Mouse (Mus musculus) forebrain, embryonic 12.5 days (tissue): ENCODE measurements around the gene Epn2. TPM values are rescaled to one million over a fixed set of nuclear protein-coding genes. Genes with fewer than 3 reads are reported as not detected.

Source experiments
- ATAC-seq: fragments of 200-750 bp; cut with Nextera tagmentation; 2 replicates; pipeline ENCODE4 v1.8.0; 2017; ENCODE audit warnings: moderate TSS enrichment; ENCODE audit not compliant: low FRiP score
- H3K27ac ChIP-seq: fragments of 300-500 bp; sonication (generic); 2 replicates; pipeline ENCODE4 v1.5.1; 2016; ENCODE audit warnings: mild to moderate bottlenecking
- H3K27me3 ChIP-seq: fragments of 300-500 bp; sonication (generic); 2 replicates; pipeline ENCODE4 v1.6.1; 2016; ENCODE audit warnings: mild to moderate bottlenecking
- H3K36me3 ChIP-seq: fragments of 300-500 bp; sonication (generic); replicated peaks from 2 replicates; pipeline ENCODE4 v1.6.1; 2016; ENCODE audit warnings: mild to moderate bottlenecking
- H3K4me1 ChIP-seq: fragments of 300-500 bp; sonication (generic); 2 replicates; pipeline ENCODE4 v1.6.1; 2016
- H3K4me2 ChIP-seq: fragments of 300-500 bp; sonication (generic); 2 replicates; pipeline ENCODE4 v1.6.1; 2016; ENCODE audit warnings: mild to moderate bottlenecking, moderate library complexity
- H3K4me3 ChIP-seq: fragments of 300-500 bp; sonication (generic); replicated peaks from 2 replicates; pipeline ENCODE4 v1.5.1; 2016; ENCODE audit warnings: mild to moderate bottlenecking
- H3K9ac ChIP-seq: fragments of 300-500 bp; sonication (generic); 2 replicates; pipeline ENCODE4 v1.6.1; 2016; ENCODE audit warnings: mild to moderate bottlenecking
- H3K9me3 ChIP-seq: fragments of 300-500 bp; sonication (generic); 2 replicates; pipeline ENCODE4 v1.6.1; 2016
- WGBS: fragments of 180-500 bp; shearing (Covaris S2); methylation state at CpG from one replicate; pipeline ENCODE4 v1.1.7; 2016; 5-methylcytosine and 5-hydroxymethylcytosine counted together
- polyA plus RNA-seq: library from polyadenylated mRNA; unstranded; fragments of >200 nt; fragmentation: Nextera tagmentation; extraction: Ambion mirVana; gene quantifications from 2 replicates; pipeline ENCODE4 v1.2.1, GENCODE M21; 2016

Gene Epn2
- polyA plus RNA-seq, 1 experiment from 2014 or later: 35.5 TPM

DNA sequence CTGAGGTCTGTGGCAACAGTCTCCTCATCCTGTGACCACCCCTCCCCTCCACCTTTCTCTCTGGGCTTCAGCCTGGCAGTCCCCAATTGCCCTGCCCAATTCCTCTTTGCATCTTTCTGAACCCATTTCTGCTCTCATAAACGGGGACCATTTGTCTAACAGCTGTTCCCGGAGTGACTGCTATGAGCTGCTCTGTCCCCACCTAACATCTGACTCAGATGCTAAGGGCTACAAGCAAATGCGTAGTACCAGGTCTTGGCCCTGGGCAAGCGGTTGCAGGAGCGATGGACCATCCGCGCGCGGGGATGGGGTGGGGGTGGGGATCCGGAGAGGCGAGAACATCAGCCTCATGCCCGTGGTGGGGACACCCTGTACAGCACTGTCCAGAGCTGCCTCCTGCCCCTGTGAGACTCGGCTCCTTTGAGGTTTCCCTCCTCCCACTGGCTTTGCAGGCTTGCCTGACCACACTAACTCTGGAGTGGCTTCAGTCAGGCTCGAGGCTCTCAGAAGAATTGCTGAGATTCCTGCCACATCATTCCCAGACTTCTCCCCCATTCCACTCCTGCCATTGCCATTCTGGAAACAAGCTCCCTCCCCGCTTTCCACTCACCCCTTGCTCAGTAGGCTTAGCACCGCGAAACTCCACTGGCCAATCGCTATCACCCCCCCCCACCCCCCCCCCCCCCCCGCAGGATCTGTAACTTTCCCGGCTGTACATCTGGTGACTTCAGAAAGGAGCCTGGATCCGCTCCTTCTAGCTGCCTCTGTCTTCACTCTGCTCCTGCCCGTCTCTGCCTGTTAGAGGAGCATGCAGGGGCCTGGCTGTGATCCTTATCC lies 36.4 kb upstream of the Epn2 start:
- Histone ChIP-seq H3K4me3 (peak overlapping the region; percentile 19; the same call in 1 of the 2 replicates), H3K4me2 (peak overlapping the region; percentile 50), H3K27me3 (peaks cover 14% of the 10 kb centered on the region), H3K9me3 (no peaks in the 10 kb centered on the region), H3K27ac (no peak overlapping the region), H3K9ac (peak overlapping the region; percentile 18), H3K36me3 (no peaks in the 10 kb centered on the region), H3K4me1 (peaks cover 19% of the 10 kb centered on the region)
- ATAC-seq: no peak
- 13% methylated on average over 18 of the region's 22 CpGs for WGBS

DNA sequence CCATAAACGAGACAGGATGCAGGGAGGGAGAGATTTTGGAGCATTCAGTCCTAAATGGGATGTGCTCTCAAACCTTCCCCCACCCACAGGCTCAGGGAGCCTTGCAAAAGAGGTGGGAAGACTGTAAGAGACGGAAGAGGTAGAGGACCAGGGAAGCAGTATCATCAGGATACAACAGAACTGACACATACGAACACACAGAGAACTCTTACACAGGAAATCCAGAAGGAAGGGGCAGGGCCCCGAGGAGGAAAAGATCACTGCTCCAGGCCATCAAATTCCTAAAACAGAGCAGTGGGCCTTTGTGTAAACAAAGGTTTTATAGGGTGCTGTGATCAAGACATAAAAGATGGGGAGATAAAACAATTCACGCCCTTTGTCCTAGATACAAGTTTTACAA lies 34.9 kb upstream of the Epn2 start:
- no peak for ATAC-seq
- peaks cover 16% of the 10 kb centered on the region for H3K4me1 ChIP-seq
- no peaks in the 10 kb centered on the region for H3K36me3 ChIP-seq
- no peak overlapping the region for H3K4me3 ChIP-seq
- H3K4me2 ChIP-seq: no peak overlapping the region
- H3K27ac ChIP-seq: no peak overlapping the region
- H3K9ac ChIP-seq: no peak overlapping the region
- peaks cover 11% of the 10 kb centered on the region for H3K27me3 ChIP-seq
- WGBS: 77% methylated on average over 5 of the region's 5 CpGs
- no peaks in the 10 kb centered on the region for H3K9me3 ChIP-seq

DNA sequence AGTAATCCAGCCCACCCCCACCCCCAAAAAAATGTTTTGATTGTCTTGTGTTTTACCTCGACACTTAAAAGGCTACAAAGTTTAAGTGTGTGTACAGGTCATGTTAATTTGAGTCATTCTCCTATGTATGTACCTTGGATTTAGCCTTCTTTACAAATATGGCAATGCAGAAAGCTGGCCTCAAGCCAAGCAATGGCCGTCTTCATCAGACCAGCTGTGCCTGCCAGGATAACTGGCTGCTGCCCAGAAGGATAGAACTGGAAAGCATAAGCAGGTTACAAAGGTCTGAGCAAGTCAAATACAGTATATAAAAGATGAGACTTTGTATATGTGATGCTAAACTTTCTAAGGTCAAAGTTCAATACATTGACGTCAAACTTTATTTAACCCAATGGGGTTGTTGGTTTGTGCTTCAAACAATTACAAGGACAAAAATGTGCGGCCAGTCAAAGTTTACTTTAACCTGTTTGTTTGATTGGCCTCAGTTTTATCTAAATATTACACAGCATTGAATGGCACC lies 32.7 kb upstream of the Epn2 start:
- Histone ChIP-seq H3K36me3 (no peaks in the 10 kb centered on the region), H3K27me3 (peaks cover 9% of the 10 kb centered on the region), H3K4me3 (no peak overlapping the region), H3K4me2 (no peak overlapping the region), H3K9me3 (no peaks in the 10 kb centered on the region), H3K4me1 (peaks cover 16% of the 10 kb centered on the region), H3K9ac (no peak overlapping the region), H3K27ac (no peak overlapping the region)
- 91% methylated on average over 4 of the region's 4 CpGs for WGBS
- no peak for ATAC-seq

DNA sequence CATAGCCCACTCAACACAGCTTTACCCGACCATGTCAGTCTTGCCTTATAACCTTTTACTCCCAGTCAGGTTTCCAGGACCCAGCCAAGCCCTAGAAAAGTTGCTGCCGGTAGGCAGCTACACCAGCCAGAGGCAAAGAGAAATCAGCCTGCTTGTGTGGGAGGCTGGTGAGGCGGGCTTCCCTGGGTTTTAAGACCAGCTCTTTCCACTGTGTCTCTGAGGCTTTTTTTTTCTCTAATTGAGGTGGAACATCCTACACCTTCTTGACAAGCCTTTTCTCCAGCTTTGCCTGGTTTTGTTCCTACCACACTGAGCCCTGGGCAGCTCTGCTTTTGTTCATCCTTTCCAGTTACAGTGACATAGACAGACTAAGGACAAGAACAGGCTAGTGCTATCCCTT lies 31.7 kb upstream of the Epn2 start:
- WGBS: 80% methylated on average over 3 of the region's 3 CpGs

DNA sequence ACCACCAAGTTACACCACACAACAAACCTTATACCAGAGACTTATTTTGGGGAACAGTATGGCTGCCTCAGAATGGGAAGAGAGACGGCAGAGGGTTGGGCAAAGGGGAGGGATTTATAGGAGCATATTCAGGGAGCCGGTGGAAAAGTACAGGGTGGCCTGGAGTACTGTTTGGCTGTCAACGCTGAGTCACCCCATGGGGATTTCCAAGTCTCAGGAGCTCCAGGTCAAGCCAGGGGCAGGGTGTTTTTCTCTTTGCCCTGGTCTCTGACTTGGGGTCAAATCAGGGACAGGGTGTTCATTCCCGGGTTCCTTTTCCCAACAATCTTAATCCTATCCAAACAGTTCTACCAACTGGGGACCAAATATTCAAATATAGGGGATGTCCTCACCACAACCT lies 28.6 kb upstream of the Epn2 start:
- Histone ChIP-seq H3K4me3 (no peak overlapping the region), H3K27me3 (no peaks in the 10 kb centered on the region), H3K4me2 (no peak overlapping the region), H3K9ac (no peak overlapping the region), H3K36me3 (no peaks in the 10 kb centered on the region), H3K27ac (no peak overlapping the region), H3K4me1 (no peaks in the 10 kb centered on the region), H3K9me3 (0 out of 2 replicates have a peak, but pooled peaks cover 4% of the 10 kb centered on the region)
- WGBS: 85% methylated on average over 4 of the region's 4 CpGs
- ATAC-seq: no peak

More for the DNA sequence above, 31.7 kb upstream of the Epn2 start:
- H3K36me3 ChIP-seq: no peaks in the 10 kb centered on the region
- H3K4me2 ChIP-seq: no peak overlapping the region
- no peak overlapping the region for H3K27ac ChIP-seq
- ATAC-seq: no peak
- peaks cover 9% of the 10 kb centered on the region for H3K4me1 ChIP-seq
- H3K9ac ChIP-seq: no peak overlapping the region
- no peak overlapping the region for H3K4me3 ChIP-seq
- H3K27me3 ChIP-seq: peaks cover 6% of the 10 kb centered on the region
- H3K9me3 ChIP-seq: 0 out of 2 replicates have a peak, but pooled peaks cover 3% of the 10 kb centered on the region

DNA sequence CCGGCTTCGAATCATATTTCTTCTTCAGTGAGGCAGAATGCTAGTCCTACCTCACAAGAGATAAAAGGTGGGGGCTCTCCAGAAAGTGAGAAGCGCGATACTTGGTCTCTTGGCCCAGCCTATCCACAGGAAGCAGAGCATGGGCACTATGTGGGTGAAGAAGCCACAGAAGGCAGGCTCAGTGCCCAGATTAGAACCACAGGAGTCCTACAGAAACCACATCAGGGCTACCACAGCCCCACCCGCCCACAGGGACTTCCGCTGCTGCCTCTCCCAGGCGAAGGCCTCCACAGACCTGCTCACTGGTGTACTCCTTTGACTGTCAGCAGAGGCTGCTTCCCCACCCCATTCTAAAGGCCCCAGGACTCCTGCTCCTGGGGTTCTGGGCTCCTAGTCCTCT lies 23.2 kb upstream of the Epn2 start:
- Histone ChIP-seq H3K9me3 (0 out of 2 replicates have a peak, but pooled peaks cover 4% of the 10 kb centered on the region), H3K4me3 (no peak overlapping the region), H3K9ac (no peak overlapping the region), H3K27ac (no peak overlapping the region), H3K4me2 (no peak overlapping the region), H3K36me3 (no peaks in the 10 kb centered on the region), H3K4me1 (0 out of 2 replicates have a peak, but pooled peaks cover 3% of the 10 kb centered on the region), H3K27me3 (0 out of 2 replicates have a peak, but pooled peaks cover 2% of the 10 kb centered on the region)
- no peak for ATAC-seq
- 92% methylated on average over 7 of the region's 7 CpGs for WGBS

DNA sequence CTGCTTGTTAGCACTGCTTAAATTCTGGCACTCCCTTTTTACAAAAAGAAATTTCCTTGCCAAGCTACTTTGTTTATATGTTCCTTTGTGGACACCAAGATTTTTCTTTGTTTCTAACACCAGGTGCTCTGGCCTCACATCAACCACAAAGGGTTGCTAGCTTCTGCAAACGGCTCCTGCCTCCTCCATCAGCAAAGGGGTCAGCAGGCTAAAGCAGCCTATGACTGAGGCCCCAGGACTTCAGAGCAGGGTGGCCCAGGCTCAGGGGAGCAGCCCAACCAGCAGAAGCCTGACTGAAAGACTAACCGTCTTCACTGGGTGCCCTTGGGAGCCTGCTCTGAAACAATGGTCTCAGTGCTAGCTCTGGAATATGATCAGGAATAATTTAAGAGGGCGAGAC lies 22.0 kb upstream of the Epn2 start:
- no peak overlapping the region for H3K9ac ChIP-seq
- ATAC-seq: no peak
- no peak overlapping the region for H3K4me3 ChIP-seq
- WGBS: 63% methylated on average over 3 of the region's 3 CpGs
- H3K36me3 ChIP-seq: no peaks in the 10 kb centered on the region
- no peak overlapping the region for H3K27ac ChIP-seq
- H3K27me3 ChIP-seq: 0 out of 2 replicates have a peak, but pooled peaks cover 2% of the 10 kb centered on the region
- H3K4me2 ChIP-seq: no peak overlapping the region
- 0 out of 2 replicates have a peak, but pooled peaks cover 3% of the 10 kb centered on the region for H3K4me1 ChIP-seq
- H3K9me3 ChIP-seq: 0 out of 2 replicates have a peak, but pooled peaks cover 3% of the 10 kb centered on the region

DNA sequence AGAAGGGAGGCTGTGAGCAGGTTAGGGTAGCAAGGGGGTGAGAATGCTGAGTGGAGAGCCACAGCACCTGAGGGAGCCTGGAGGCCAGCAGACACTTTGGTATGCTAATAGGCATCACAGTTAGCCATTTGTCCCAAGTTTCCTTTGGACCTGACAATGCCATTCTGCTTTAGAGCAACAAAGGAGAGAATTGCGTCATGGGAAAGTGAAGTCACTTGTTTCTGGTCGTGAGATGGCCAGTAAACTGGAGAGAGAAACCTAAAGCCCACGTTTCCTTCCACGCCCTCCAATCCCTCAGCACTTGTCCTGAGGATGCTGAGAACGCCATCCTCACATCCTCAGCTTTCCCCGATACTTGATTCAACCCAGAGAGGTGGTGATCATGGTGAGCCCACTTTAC lies 18.9 kb upstream of the Epn2 start:
- no peak for ATAC-seq
- Histone ChIP-seq H3K4me3 (no peak overlapping the region), H3K9me3 (no peaks in the 10 kb centered on the region), H3K36me3 (no peaks in the 10 kb centered on the region), H3K4me1 (0 out of 2 replicates have a peak, but pooled peaks cover 3% of the 10 kb centered on the region), H3K4me2 (no peak overlapping the region), H3K27ac (no peak overlapping the region), H3K9ac (no peak overlapping the region), H3K27me3 (0 out of 2 replicates have a peak, but pooled peaks cover 2% of the 10 kb centered on the region)
- WGBS: 61% methylated on average over 6 of the region's 6 CpGs

DNA sequence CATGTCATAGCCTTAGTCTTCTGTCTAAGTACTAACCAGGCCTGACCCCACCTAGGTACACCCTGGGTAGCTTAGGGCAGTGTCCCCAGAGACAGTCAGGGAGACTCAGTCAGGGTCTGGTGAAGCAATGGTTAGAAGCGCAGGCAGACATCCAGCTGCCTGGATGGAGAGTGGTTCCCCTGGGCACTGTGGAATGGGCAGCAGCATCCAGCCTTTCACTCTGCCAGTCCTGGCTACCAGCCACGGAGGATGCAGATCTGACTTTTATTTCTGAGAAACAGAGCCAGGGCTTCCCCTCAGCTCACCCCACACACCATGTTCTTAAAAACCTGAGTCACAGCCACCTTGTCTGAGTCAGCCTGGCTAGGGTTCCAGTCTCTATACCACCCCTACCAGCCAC lies 18.0 kb upstream of the Epn2 start:
- Histone ChIP-seq H3K27me3 (no peaks in the 10 kb centered on the region), H3K27ac (no peak overlapping the region), H3K4me3 (no peak overlapping the region), H3K9me3 (no peaks in the 10 kb centered on the region), H3K4me2 (no peak overlapping the region), H3K9ac (no peak overlapping the region), H3K36me3 (no peaks in the 10 kb centered on the region), H3K4me1 (0 out of 2 replicates have a peak, but pooled peaks cover 3% of the 10 kb centered on the region)
- no peak for ATAC-seq
- WGBS: 91% methylated on average over 2 of the region's 2 CpGs

DNA sequence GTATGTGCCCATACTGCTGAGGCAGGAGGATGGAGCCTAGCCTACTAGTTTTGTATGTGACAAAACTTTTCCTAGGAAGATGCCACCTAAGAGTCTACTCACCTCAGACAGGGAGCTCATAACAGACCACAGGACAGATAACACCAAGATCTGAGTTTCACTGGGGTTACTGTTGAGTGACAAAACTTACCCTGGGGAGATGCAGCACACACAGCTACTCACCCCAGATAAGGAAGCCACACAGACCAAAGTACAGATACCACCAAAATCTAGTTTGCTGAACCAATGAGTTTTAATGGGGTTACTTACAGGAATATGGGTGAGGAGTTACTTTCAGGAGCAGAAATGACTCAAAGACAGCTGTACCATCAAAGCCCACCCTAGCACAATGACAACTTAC lies 13.6 kb upstream of the Epn2 start:
- Histone ChIP-seq H3K27ac (no peak overlapping the region), H3K4me3 (no peak overlapping the region), H3K9me3 (no peaks in the 10 kb centered on the region), H3K27me3 (no peaks in the 10 kb centered on the region), H3K4me1 (0 out of 2 replicates have a peak, but pooled peaks cover under 1% of the 10 kb centered on the region), H3K36me3 (no peaks in the 10 kb centered on the region), H3K4me2 (no peak overlapping the region), H3K9ac (no peak overlapping the region)
- ATAC-seq: no peak

DNA sequence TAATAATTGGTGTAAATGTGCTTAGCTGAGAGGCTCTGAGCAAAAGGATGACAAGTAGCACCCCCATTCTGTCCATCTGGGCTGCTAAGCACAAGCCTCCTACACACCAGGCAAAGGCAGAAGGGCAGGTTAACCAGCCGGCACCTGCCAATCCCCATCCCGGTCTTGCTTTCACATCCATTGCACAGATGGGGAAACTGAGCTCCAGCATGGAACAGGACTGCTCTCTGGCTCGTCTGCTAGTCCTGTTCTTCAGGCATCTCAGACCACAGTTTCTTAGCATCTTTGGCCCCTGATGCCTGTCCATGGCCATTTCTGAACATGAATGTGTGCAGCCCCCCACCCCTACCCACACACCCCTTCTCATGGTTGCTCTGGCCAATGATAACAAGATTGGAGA lies 12.6 kb upstream of the Epn2 start:
- Histone ChIP-seq H3K27me3 (no peaks in the 10 kb centered on the region), H3K4me1 (no peaks in the 10 kb centered on the region), H3K36me3 (no peaks in the 10 kb centered on the region), H3K9ac (no peak overlapping the region), H3K27ac (no peak overlapping the region), H3K9me3 (no peaks in the 10 kb centered on the region), H3K4me3 (no peak overlapping the region), H3K4me2 (no peak overlapping the region)
- WGBS: 95% methylated on average over 3 of the region's 3 CpGs
- ATAC-seq: no peak

DNA sequence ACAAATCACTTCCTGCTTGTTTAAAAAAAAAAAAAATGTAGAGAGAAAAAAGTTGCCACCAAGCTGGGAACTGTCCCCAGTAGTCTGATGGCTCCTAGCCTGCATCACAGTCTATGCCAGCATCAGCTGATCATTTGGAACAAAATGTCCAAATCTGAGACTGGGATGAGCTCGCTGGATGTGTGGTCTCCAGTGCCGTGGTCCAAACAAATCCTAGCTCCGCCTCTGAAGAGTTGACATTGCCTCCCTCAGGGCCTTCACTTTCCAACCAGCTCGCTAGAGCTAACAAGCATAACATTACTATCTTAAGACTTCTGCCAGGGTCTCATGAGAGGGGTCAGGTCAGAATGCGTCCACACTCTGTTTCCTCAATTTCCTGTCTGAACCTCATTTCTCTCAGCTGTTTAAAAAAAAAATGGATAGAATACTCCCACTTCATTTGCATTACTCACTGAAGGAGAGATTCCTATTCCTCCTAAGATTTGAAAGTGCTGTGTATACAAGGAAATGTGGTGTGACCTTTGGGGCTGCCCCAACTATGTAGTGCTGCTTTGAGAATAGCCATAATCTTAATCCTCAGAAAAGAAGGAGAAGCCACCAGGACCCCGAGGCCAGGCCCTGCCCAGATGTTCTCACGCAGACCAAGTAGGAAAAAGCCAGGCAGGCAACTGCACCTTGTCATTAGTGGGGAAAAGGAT lies 11.2 kb upstream of the Epn2 start:
- Histone ChIP-seq H3K4me3 (no peak overlapping the region), H3K4me2 (no peak overlapping the region), H3K4me1 (no peaks in the 10 kb centered on the region), H3K36me3 (no peaks in the 10 kb centered on the region), H3K27me3 (no peaks in the 10 kb centered on the region), H3K9me3 (no peaks in the 10 kb centered on the region), H3K27ac (no peak overlapping the region), H3K9ac (no peak overlapping the region)
- 73% methylated on average over 7 of the region's 7 CpGs for WGBS
- no peak for ATAC-seq
